11 mouse cellular contexts compared by ENCODE assay signal in genomic region chr7:141088473-141088872, GRCm38 (mm10). TPM values are rescaled to one million over a fixed set of nuclear protein-coding genes. Genes with fewer than 3 reads are reported as not detected.
DNase-seq lines count a peak whose midpoint lies in the region; ATAC-seq and TF ChIP-seq lines count a peak whose summit lies in the region.
"Had no signal": no experiment of that assay in that cellular context is flagged by ENCODE, and none has a peak within 500 bp of the region (broad histone marks: within the 10 kb centered on the region; RNA-seq: fewer than 3 reads in every experiment).

No protein-coding gene starts in this region.

- H3K9ac ChIP-seq in heart, embryonic 11.5 days (ENCODE audit: low read depth, low read length): no peak overlapping the region
- H3K9ac ChIP-seq in heart, adult 2 months (ENCODE audit: low read depth, low read length): no peak overlapping the region
- H3K9ac ChIP-seq in neural tube, embryonic 12.5 days: no peak overlapping the region
- no peak overlapping the region for H3K9ac ChIP-seq in neural tube, embryonic 15.5 days (replicated peaks)
- no peak overlapping the region for H3K9ac ChIP-seq in liver, embryonic 12.5 days

- H3K27ac ChIP-seq in heart, embryonic 11.5 days (ENCODE audit: low read depth, low read length): no peak overlapping the region
- no peak overlapping the region for H3K27ac ChIP-seq in heart, adult 2 months
- H3K27ac ChIP-seq in neural tube, embryonic 12.5 days: no peak overlapping the region
- no peak overlapping the region for H3K27ac ChIP-seq in neural tube, embryonic 15.5 days (replicated peaks)
- no peak overlapping the region for H3K27ac ChIP-seq in liver, embryonic 12.5 days
- no peak overlapping the region for H3K27ac ChIP-seq in cerebellum, adult 2 months (ENCODE audit: insufficient read depth, low read length)

- H3K4me1 ChIP-seq in heart, embryonic 11.5 days (ENCODE audit: control insufficient read depth, insufficient read depth, low read length): peaks cover 6% of the 10 kb centered on the region
- H3K4me1 ChIP-seq in heart, adult 2 months (ENCODE audit: control insufficient read depth, insufficient read depth, low read length): peaks cover 3% of the 10 kb centered on the region
- peaks cover 8% of the 10 kb centered on the region; the same call in 1 of the 2 replicates for H3K4me1 ChIP-seq in neural tube, embryonic 12.5 days
- peaks cover 11% of the 10 kb centered on the region; the same call in 1 of the 2 replicates for H3K4me1 ChIP-seq in neural tube, embryonic 15.5 days
- peaks cover 32% of the 10 kb centered on the region for H3K4me1 ChIP-seq in liver, embryonic 12.5 days
- no peaks in the 10 kb centered on the region for H3K4me1 ChIP-seq in cerebellum, adult 2 months (ENCODE audit: control insufficient read depth, insufficient read depth, low read length)

- no peak for TF ChIP-seq EP300 in heart, adult 2 months (IDR thresholded peaks at IDR 0.05; ENCODE audit: insufficient read depth, low read depth, low read length)

- peaks cover 61% of the 10 kb centered on the region for H3K27me3 ChIP-seq in heart, embryonic 11.5 days (ENCODE audit: control insufficient read depth, insufficient read depth, low read length)
- H3K27me3 ChIP-seq in heart, adult 2 months (ENCODE audit: control insufficient read depth, insufficient read depth, low read length): peaks cover 4% of the 10 kb centered on the region
- H3K27me3 ChIP-seq in neural tube, embryonic 12.5 days (replicated peaks): peaks cover 44% of the 10 kb centered on the region
- H3K27me3 ChIP-seq in neural tube, embryonic 15.5 days (replicated peaks): peaks cover 46% of the 10 kb centered on the region
- H3K27me3 ChIP-seq in liver, embryonic 12.5 days (replicated peaks): peaks cover 60% of the 10 kb centered on the region
- H3K27me3 ChIP-seq in cerebellum, adult 2 months (ENCODE audit: control insufficient read depth, insufficient read depth, low read length): no peaks in the 10 kb centered on the region

- WGBS in heart, embryonic 11.5 days (ENCODE audit: insufficient replicate concordance): 5% methylated on average over 18 of the region's 18 CpGs
- 9% methylated on average over 18 of the region's 18 CpGs for WGBS in heart, adult 2 months
- 15% methylated on average over 18 of the region's 18 CpGs for WGBS in neural tube, embryonic 12.5 days
- 19% methylated on average over 18 of the region's 18 CpGs for WGBS in neural tube, embryonic 15.5 days
- 8% methylated on average over 18 of the region's 18 CpGs for WGBS in liver, embryonic 12.5 days (ENCODE audit: insufficient replicate concordance)
- 22% methylated on average over 18 of the region's 18 CpGs for whole genome bisulfite sequencing in cerebellum, adult 2 months

- DNase-seq in heart, adult 2 months: no peak
- DNase-seq in thymus, postnatal 25 days: peak; percentile 52
- no peak for DNase-seq in left cerebral cortex, postnatal 36 days (ENCODE audit: low spot score in 2 of 2)
- DNase-seq in cerebellum, adult 2 months: no peak

- peak overlapping the region; percentile 48 for H3K4me2 ChIP-seq in heart, embryonic 11.5 days
- peak overlapping the region; percentile 37 for H3K4me2 ChIP-seq in neural tube, embryonic 12.5 days (replicated peaks)
- H3K4me2 ChIP-seq in neural tube, embryonic 15.5 days: no peak overlapping the region
- peak overlapping the region; percentile 52 for H3K4me2 ChIP-seq in liver, embryonic 12.5 days

- no peak for TF ChIP-seq POLR2A in heart, adult 2 months (IDR thresholded peaks at IDR 0.05; ENCODE audit: insufficient read depth, low read depth, low read length)
- no peak for TF ChIP-seq POLR2A in cerebellum, adult 2 months (IDR thresholded peaks at IDR 0.05; ENCODE audit: borderline replicate concordance, insufficient read depth, low read length)

- H3K9me3 ChIP-seq in heart, embryonic 11.5 days (replicated peaks; ENCODE audit: control insufficient read depth, low read length): no peaks in the 10 kb centered on the region
- H3K9me3 ChIP-seq in neural tube, embryonic 12.5 days: no peaks in the 10 kb centered on the region
- no peaks in the 10 kb centered on the region for H3K9me3 ChIP-seq in neural tube, embryonic 15.5 days (replicated peaks)
- H3K9me3 ChIP-seq in liver, embryonic 12.5 days (replicated peaks): no peaks in the 10 kb centered on the region

- intact Hi-C loops in heart, adult 2 months (cut with DNase I): no loop called here
- intact Hi-C loops in left cerebral cortex, postnatal 36 days (cut with DNase I): no loop called here

- no peak for TF ChIP-seq CTCF in heart, adult 2 months (IDR thresholded peaks at IDR 0.05)
- no peak for TF ChIP-seq CTCF in cerebellum, adult 2 months (IDR thresholded peaks at IDR 0.05; ENCODE audit: borderline replicate concordance, insufficient read depth, low read depth, low read length)

- no peak for ATAC-seq in heart, embryonic 11.5 days (replicated peaks; ENCODE audit: insufficient number of reproducible peaks, low FRiP score, low TSS enrichment)
- ATAC-seq in neural tube, embryonic 12.5 days (ENCODE audit: low FRiP score, low read depth): no peak
- ATAC-seq in neural tube, embryonic 15.5 days (ENCODE audit: low FRiP score): no peak
- ATAC-seq in liver, embryonic 12.5 days: no peak
- ATAC-seq: forebrain, embryonic 14.5 days had no signal

- H3K4me3 ChIP-seq in heart, embryonic 11.5 days (ENCODE audit: low read depth, low read length): peak overlapping the region; percentile 28; the same call in 1 of the 2 replicates
- no peak overlapping the region for H3K4me3 ChIP-seq in heart, adult 2 months
- no peak overlapping the region for H3K4me3 ChIP-seq in neural tube, embryonic 12.5 days
- no peak overlapping the region for H3K4me3 ChIP-seq in neural tube, embryonic 15.5 days (replicated peaks)
- 0 out of 2 replicates have a peak overlapping the region, but pooled peaks have one; percentile 7 for H3K4me3 ChIP-seq in liver, embryonic 12.5 days
- no peak overlapping the region for H3K4me3 ChIP-seq in cerebellum, adult 2 months (replicated peaks; ENCODE audit: insufficient read depth, low read depth, low read length)

- H3K79me2 ChIP-seq in heart, adult 2 months (replicated peaks; ENCODE audit: control insufficient read depth, insufficient read depth, low read length): no peaks in the 10 kb centered on the region

- no peaks in the 10 kb centered on the region for H3K36me3 ChIP-seq in heart, embryonic 11.5 days (ENCODE audit: control insufficient read depth, insufficient read depth, low read length)
- no peaks in the 10 kb centered on the region for H3K36me3 ChIP-seq in heart, adult 2 months (ENCODE audit: control insufficient read depth, insufficient read depth, low read length)
- H3K36me3 ChIP-seq in neural tube, embryonic 12.5 days: no peaks in the 10 kb centered on the region
- H3K36me3 ChIP-seq in neural tube, embryonic 15.5 days: no peaks in the 10 kb centered on the region
- peaks cover 4% of the 10 kb centered on the region; the same call in 1 of the 2 replicates for H3K36me3 ChIP-seq in liver, embryonic 12.5 days

RNA-seq across cellular contexts. Expression of gene Pkp3, which starts 10.5 kb away (rescaled TPM):
- 0.67 and 0.68 TPM in 2 replicates for polyA plus RNA-seq in heart, embryonic 11.5 days (2014; fragmentation: Nextera tagmentation; extraction: Ambion mirVana)
- total RNA-seq in heart, adult 2 months (2021): under 1 TPM; 0.20 to 0.21 TPM
- polyA plus RNA-seq in heart, adult 2 months (2012; rRNA removed): 0.35 and 1.6 TPM in 2 replicates
- 1.6 and 3.1 TPM in 2 replicates for polyA plus RNA-seq in neural tube, embryonic 12.5 days (2016; fragmentation: Nextera tagmentation; extraction: Ambion mirVana)
- 0.18 and 8.4 TPM in 2 replicates for polyA plus RNA-seq in neural tube, embryonic 15.5 days (2015; fragmentation: Nextera tagmentation; extraction: Ambion mirVana)
- 0.71 and 1.1 TPM in 2 replicates for polyA plus RNA-seq in liver, embryonic 12.5 days (2016; fragmentation: Nextera tagmentation; extraction: Ambion mirVana)
- total RNA-seq in left cerebral cortex, postnatal 36 days (2021): not detected
- 9.6 and 11.2 TPM in 2 replicates for polyA plus RNA-seq in cerebellum, adult 2 months (2012; rRNA removed)
- total RNA-seq: layer of hippocampus, adult 8-10 months had no signal
- polyA plus RNA-seq: forebrain, embryonic 14.5 days; neural tube, embryonic 14.5 days had no signal

RNA-seq across cellular contexts. Expression of gene Sigirr, which starts 11.9 kb away (rescaled TPM):
- 2.3 and 3.0 TPM in 2 replicates for polyA plus RNA-seq in heart, embryonic 11.5 days (2014; fragmentation: Nextera tagmentation; extraction: Ambion mirVana)
- 1 to 10 TPM; 4.5 to 7.0 TPM for total RNA-seq in heart, adult 2 months (2021)
- 9.4 and 10.2 TPM in 2 replicates for polyA plus RNA-seq in heart, adult 2 months (2012; rRNA removed)
- 1.6 and 2.3 TPM in 2 replicates for polyA plus RNA-seq in neural tube, embryonic 12.5 days (2016; fragmentation: Nextera tagmentation; extraction: Ambion mirVana)
- 3.3 and 7.8 TPM in 2 replicates for polyA plus RNA-seq in neural tube, embryonic 15.5 days (2015; fragmentation: Nextera tagmentation; extraction: Ambion mirVana)
- 16.0 and 16.5 TPM in 2 replicates for polyA plus RNA-seq in liver, embryonic 12.5 days (2016; fragmentation: Nextera tagmentation; extraction: Ambion mirVana)
- total RNA-seq in left cerebral cortex, postnatal 36 days (2021): 1 to 10 TPM; 1.7 to 2.8 TPM
- 2.8 and 4.1 TPM in 2 replicates for polyA plus RNA-seq in cerebellum, adult 2 months (2012; rRNA removed)

RNA-seq across cellular contexts. Expression of gene B4galnt4, which starts 27.6 kb away (rescaled TPM):
- polyA plus RNA-seq in heart, embryonic 11.5 days (2014; fragmentation: Nextera tagmentation; extraction: Ambion mirVana): 1.4 and 2.6 TPM in 2 replicates
- under 1 TPM in 1 of 2 experiments, not detected in 1; 0.07 TPM for total RNA-seq in heart, adult 2 months (2021)
- polyA plus RNA-seq in heart, adult 2 months (2012; rRNA removed): 0.04 and 0.06 TPM in 2 replicates
- polyA plus RNA-seq in neural tube, embryonic 12.5 days (2016; fragmentation: Nextera tagmentation; extraction: Ambion mirVana): 40.8 and 41.5 TPM in 2 replicates
- polyA plus RNA-seq in neural tube, embryonic 15.5 days (2015; fragmentation: Nextera tagmentation; extraction: Ambion mirVana): 39.3 and 51.2 TPM in 2 replicates
- polyA plus RNA-seq in liver, embryonic 12.5 days (2016; fragmentation: Nextera tagmentation; extraction: Ambion mirVana): 1.9 and 2.3 TPM in 2 replicates
- total RNA-seq in left cerebral cortex, postnatal 36 days (2021): 10 to 100 TPM; 84.4 to 86.3 TPM
- polyA plus RNA-seq in cerebellum, adult 2 months (2012; rRNA removed): 79.0 and 90.6 TPM in 2 replicates

RNA-seq across cellular contexts. Expression of gene Ano9, which starts 29.1 kb away (rescaled TPM):
- 0.31 TPM in 1 of 2 replicates, not detected in the other for polyA plus RNA-seq in heart, embryonic 11.5 days (2014; fragmentation: Nextera tagmentation; extraction: Ambion mirVana)
- under 1 TPM in 1 of 2 experiments, not detected in 1; 0.39 TPM for total RNA-seq in heart, adult 2 months (2021)
- polyA plus RNA-seq in heart, adult 2 months (2012; rRNA removed): 0.09 and 0.53 TPM in 2 replicates
- polyA plus RNA-seq in neural tube, embryonic 12.5 days (2016; fragmentation: Nextera tagmentation; extraction: Ambion mirVana): 0.22 TPM in 1 of 2 replicates, not detected in the other
- 0.60 and 1.4 TPM in 2 replicates for polyA plus RNA-seq in neural tube, embryonic 15.5 days (2015; fragmentation: Nextera tagmentation; extraction: Ambion mirVana)
- 0.15 and 0.19 TPM in 2 replicates for polyA plus RNA-seq in liver, embryonic 12.5 days (2016; fragmentation: Nextera tagmentation; extraction: Ambion mirVana)
- not detected for total RNA-seq in left cerebral cortex, postnatal 36 days (2021)
- polyA plus RNA-seq in cerebellum, adult 2 months (2012; rRNA removed): 0.08 TPM in 1 of 2 replicates, not detected in the other
- total RNA-seq: layer of hippocampus, adult 8-10 months had no signal
- polyA plus RNA-seq: forebrain, embryonic 14.5 days had no signal

RNA-seq across cellular contexts. Expression of gene Ptdss2, which starts 33.7 kb away (rescaled TPM):
- 65.0 and 71.2 TPM in 2 replicates for polyA plus RNA-seq in heart, embryonic 11.5 days (2014; fragmentation: Nextera tagmentation; extraction: Ambion mirVana)
- total RNA-seq in heart, adult 2 months (2021): 10 to 100 TPM; 25.9 to 29.7 TPM
- 22.4 and 39.2 TPM in 2 replicates for polyA plus RNA-seq in heart, adult 2 months (2012; rRNA removed)
- polyA plus RNA-seq in neural tube, embryonic 12.5 days (2016; fragmentation: Nextera tagmentation; extraction: Ambion mirVana): 74.7 and 79.8 TPM in 2 replicates
- 83.2 and 86.7 TPM in 2 replicates for polyA plus RNA-seq in neural tube, embryonic 15.5 days (2015; fragmentation: Nextera tagmentation; extraction: Ambion mirVana)
- polyA plus RNA-seq in liver, embryonic 12.5 days (2016; fragmentation: Nextera tagmentation; extraction: Ambion mirVana): 159 and 164 TPM in 2 replicates
- 10 to 100 TPM; 45.1 to 52.1 TPM for total RNA-seq in left cerebral cortex, postnatal 36 days (2021)
- 62.4 and 64.2 TPM in 2 replicates for polyA plus RNA-seq in cerebellum, adult 2 months (2012; rRNA removed)

Comparison
In these comparisons a context has a peak if more than half of its experiments do, and no peak if none do; other contexts are left out.
1. H3K4me3 ChIP-seq: peak in heart, embryonic 11.5 days (single experiment) and liver, embryonic 12.5 days (single experiment); none in heart, adult 2 months (single experiment), neural tube, embryonic 12.5 days (single experiment), neural tube, embryonic 15.5 days (single experiment) and cerebellum, adult 2 months (single experiment).
2. RNA of gene B4galnt4, which starts 27.6 kb away (polyA plus RNA-seq): 79.0 to 90.6 TPM in cerebellum, adult 2 months, 39.3 to 51.2 TPM in neural tube, embryonic 15.5 days and 40.8 to 41.5 TPM in neural tube, embryonic 12.5 days; 1.4 to 2.6 TPM in heart, embryonic 11.5 days, 1.9 to 2.3 TPM in liver, embryonic 12.5 days and 0.04 to 0.06 TPM in heart, adult 2 months; every median in the first group is over 10 times any median in the second.